Mouse (Mus musculus) lung, adult 2 months (tissue): Measurements from ENCODE around the gene Cd47.

Experiments used
- CTCF ChIP-seq: fragments of 200-500 bp; IDR thresholded peaks from 2 replicates; pipeline ENCODE4 v1.5.1; 2011; ENCODE audit warnings: mild to moderate bottlenecking, low read length, control low read depth; ENCODE audit not compliant: insufficient read depth
- POLR2A ChIP-seq: fragments of 200-500 bp; IDR thresholded peaks from 2 replicates; pipeline ENCODE4 v1.6.1; 2011; ENCODE audit warnings: low read depth, mild to moderate bottlenecking, control low read depth, low read length, borderline replicate concordance; ENCODE audit errors: extremely low read depth

DNA sequence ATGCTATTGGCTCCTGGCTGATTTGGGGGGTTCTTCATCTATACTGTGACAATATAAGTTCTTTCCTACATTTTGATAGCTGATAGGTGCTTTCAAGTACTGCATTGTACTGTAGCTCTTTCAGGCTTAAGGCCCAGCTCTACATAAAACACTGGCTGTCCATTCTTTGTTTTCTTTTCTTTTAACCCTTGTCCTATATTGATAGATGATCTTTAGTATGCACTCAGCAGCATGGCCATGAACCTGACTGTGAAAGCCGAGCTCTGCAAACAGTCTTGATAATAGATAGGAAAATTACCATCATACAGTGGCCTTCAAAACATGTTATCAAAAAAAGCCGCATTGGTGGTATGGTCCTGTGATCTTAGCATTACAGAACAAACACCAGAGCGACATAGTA lies 87.0 kb downstream of the Cd47 start:
- TF ChIP-seq CTCF (no peak), POLR2A (no peak)
